Mouse (Mus musculus) CD4-positive, CD25-positive, alpha-beta regulatory T cell, adult 4 months (primary cell): ENCODE measurements around the gene Ppm1e. TPM values are rescaled to one million over a fixed set of nuclear protein-coding genes. Genes with fewer than 3 reads are reported as not detected.

Experiments used
- ATAC-seq: one replicate; pipeline ENCODE4 v1.8.0; 2017
- polyA plus RNA-seq, 2 experiments: library from polyadenylated mRNA; unstranded; fragments of 100-300 nt; shearing (Covaris generic); gene quantifications; one replicate each; pipeline ENCODE4 v1.2.1; 2017

Ppm1e gene
- polyA plus RNA-seq, 2 experiments from 2014 or later: 0.66 to 0.96 TPM

GRCm38 (mm10) chr11:87247494-87247866, 111.3 kb downstream of the Ppm1e start:
- ATAC-seq: no peak

- no peak for ATAC-seq
These were observed 111.9 kb downstream of the Ppm1e start for GRCm38 (mm10) chr11:87246724-87247493.

DNA sequence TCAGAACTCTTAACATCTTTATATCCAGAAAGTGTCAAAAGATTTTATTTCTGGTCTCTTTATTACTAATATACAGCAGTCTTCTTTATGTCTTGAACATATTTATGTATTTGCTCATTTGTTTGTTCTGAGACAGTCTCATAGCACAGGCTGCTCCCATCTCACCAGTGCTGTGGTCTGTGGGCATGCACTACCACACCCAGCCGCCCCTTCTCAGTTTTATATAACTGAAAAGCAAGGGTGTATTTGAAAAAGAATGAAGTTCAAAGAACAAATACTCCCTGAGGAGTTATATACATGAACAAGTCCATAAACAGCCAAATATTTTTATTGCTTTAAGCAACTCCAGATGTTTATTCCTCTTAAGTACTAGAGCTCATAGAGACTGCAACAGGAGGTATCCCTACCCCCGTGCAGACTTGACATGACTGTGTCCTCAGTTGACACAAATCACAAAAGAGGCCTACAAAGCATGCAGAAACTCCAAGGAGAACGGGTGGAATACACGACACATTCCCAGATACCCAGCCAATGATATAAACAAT, 112.6 kb downstream of the Ppm1e start:
- ATAC-seq: no peak

GRCm38 (mm10) chr11:87245171-87245840, 113.5 kb downstream of the Ppm1e start:
- ATAC-seq: no peak

DNA sequence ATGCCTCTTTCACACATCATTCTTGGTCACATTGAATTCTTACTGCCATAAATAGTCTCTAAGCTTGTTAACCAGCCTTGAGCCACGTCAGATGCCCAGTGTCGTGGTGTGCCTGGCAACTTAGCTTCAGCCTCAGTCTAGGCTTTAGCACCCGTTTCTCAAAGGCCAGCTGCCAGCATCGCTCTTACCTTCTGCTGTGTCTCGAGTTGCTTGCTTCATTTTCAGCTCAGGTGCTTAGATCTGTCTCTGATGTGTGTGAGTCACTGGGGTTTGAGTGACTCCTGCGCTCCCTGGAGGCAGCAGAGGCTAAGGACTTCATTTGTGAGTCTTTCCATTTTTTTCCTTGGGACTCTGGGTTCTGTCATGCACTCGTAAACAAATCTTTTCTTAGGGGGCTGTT, 117.6 kb downstream of the Ppm1e start:
- ATAC-seq: no peak

DNA sequence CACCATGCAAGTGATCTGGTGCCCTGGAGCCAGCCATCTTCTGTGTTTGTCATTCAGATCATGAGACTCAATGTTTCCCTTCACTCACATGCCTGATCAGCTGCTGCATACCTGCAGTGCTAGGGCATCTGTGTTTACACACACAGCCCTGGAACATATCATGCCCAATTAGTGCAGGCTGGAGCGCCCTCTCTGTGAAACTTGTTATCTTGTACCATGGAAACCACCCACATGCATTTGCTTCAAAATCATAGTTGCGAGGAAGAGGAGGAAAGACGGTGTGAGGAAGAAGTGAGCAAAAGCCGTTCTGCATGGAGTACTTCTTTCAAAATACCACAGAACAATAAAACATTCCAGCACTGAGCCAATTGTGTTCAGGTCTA, 118.0 kb downstream of the Ppm1e start:
- no peak for ATAC-seq

- ATAC-seq: no peak
These were observed 118.5 kb downstream of the Ppm1e start for GRCm38 (mm10) chr11:87240141-87240832.

- ATAC-seq: no peak
These were observed 119.8 kb downstream of the Ppm1e start for GRCm38 (mm10) chr11:87238891-87239530.

- ATAC-seq: no peak
These were observed 123.3 kb downstream of the Ppm1e start for GRCm38 (mm10) chr11:87235486-87235872.

DNA sequence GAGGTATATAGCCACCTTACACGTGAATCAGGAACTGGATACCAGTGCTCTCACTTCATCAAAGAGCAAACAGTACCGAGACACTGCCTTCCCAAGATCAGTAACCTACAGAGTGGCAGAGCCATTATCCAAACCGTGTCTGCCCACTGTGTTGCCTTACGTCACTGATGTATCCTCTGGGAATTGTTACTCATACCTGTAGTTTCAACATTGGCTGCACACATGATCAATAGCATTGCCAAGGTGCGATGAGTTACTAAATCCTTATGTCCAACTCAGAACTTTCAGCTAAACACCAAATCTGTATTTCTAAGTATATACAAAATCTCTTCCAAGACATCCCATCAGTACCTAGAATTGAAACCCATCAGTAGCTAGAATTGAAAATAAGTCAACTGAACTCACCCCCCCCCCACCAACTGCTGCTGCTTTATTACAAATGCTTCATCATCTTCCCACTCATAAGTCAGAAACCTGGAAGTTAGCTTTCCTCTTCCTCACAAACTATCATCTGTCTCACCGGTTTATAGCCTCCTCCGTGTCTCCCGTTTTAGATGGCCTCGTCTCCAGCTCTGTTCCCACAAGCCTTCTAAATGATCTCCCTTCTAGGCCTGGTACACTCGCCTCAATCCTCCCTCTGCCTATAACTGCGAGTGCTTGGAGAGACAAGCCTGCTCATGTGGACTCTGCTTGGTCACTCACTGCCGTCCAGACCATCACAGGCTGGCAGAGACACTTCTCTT, 123.9 kb downstream of the Ppm1e start:
- no peak for ATAC-seq

GRCm38 (mm10) chr11:87233377-87233776, 125.4 kb downstream of the Ppm1e start:
- ATAC-seq: no peak

DNA sequence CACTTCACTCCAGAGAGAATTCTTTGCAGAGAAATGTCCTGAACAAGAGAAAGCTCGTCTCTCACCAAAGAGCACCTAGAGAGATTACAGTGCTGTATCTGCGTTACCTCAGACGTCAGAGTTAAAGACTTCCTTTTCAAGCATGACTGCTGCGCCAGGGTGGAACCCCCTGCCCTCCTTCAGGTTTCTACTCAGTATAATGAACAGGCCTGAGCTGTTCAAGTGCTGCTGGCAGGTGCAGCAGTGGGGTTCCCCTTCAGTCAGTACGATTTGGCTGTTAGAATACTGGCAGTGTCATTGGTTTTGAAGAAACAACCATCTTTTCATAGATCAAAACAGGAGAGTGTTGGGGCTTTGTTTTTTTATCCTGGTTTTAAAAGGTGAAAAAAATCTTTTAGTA, 131.8 kb downstream of the Ppm1e start:
- ATAC-seq: no peak

- ATAC-seq: no peak
These were observed 136.1 kb downstream of the Ppm1e start for GRCm38 (mm10) chr11:87222686-87223085.

DNA sequence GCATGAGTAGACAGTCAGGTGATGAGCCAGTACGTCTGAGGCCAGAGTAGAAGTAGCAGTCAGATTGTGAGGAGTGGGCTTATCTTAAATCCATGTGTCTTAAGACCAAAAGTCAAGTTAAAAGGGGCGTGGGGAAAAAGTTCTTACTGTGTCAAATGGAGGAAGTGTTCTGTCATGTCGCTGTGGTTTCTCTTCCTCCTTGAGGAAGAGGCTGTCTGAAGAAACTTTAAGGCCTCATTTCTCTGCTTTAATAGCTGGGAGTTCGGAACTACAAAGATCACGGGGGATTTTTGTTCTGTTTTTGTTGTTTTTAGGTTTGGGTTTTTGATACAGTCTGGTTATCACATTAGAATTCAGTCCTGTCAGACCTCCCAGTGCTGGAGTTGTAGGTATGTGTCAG, 146.5 kb downstream of the Ppm1e start:
- ATAC-seq: no peak

Other genes with a start within 250 kb of the Ppm1e start
- gene Ska2, start 249.8 kb downstream of the Ppm1e start, polyA plus RNA-seq: 10 to 100 TPM; 12.6 to 12.8 TPM
- gene Trim37, start 231.9 kb downstream of the Ppm1e start, polyA plus RNA-seq: 1 to 10 TPM; 5.6 to 7.2 TPM
- gene Rad51c, start 45.9 kb upstream of the Ppm1e start, polyA plus RNA-seq: 1 to 10 TPM; 1.2 to 1.7 TPM
- 1 to 10 TPM in 1 of 2 experiments, under 1 TPM in 1; 0.28 to 1.1 TPM for gene Tex14, start 46.0 kb upstream of the Ppm1e start, polyA plus RNA-seq
- not detected for gene Gm11492, start 207.6 kb upstream of the Ppm1e start, polyA plus RNA-seq
- gene Sept4, start 209.9 kb upstream of the Ppm1e start, polyA plus RNA-seq: 1 to 10 TPM; 1.5 to 3.7 TPM
- gene Mtmr4, start 233.1 kb upstream of the Ppm1e start, polyA plus RNA-seq: 10 to 100 TPM in 1 of 2 experiments, 1 to 10 TPM in 1; 8.8 to 22.1 TPM